Mouse (Mus musculus) cortical plate, adult 2 months (tissue): ENCODE measurements around the gene Rasa1. TPM values are rescaled to one million over a fixed set of nuclear protein-coding genes. Genes with fewer than 3 reads are reported as not detected.

Experiments
- H3K27ac ChIP-seq: fragments of 200-500 bp; 2 replicates; pipeline ENCODE4 v1.5.1; 2012; ENCODE audit warnings: low read length, control low read depth, inconsistent platforms; ENCODE audit not compliant: insufficient read depth
- H3K4me1 ChIP-seq: fragments of 200-500 bp; 2 replicates; pipeline ENCODE4 v1.6.1; 2011; ENCODE audit warnings: low read length; ENCODE audit not compliant: control insufficient read depth, insufficient read depth
- H3K4me3 ChIP-seq: fragments of 200-500 bp; 2 replicates; pipeline ENCODE4 v1.5.1; 2011; ENCODE audit warnings: mild to moderate bottlenecking, low read length, control low read depth; ENCODE audit not compliant: insufficient read depth
- CTCF ChIP-seq: fragments of 200-500 bp; IDR thresholded peaks from 2 replicates; pipeline ENCODE4 v1.5.1; 2011; ENCODE audit warnings: mild to moderate bottlenecking, control low read depth, low read length; ENCODE audit not compliant: insufficient read depth; ENCODE audit errors: extremely low read depth
- POLR2A ChIP-seq: fragments of 200-500 bp; IDR thresholded peaks from 2 replicates; pipeline ENCODE4 v1.6.1; 2011; ENCODE audit warnings: mild to moderate bottlenecking, low read length, control low read depth; ENCODE audit not compliant: insufficient read depth; ENCODE audit errors: extremely low read depth
- polyA plus RNA-seq: library from polyadenylated mRNA; depleted of rRNA; stranded (reverse); fragments of >200 nt; gene quantifications from 2 replicates; pipeline ENCODE4 v1.2.3, GENCODE M21; 2012; rRNA removed

Gene Rasa1
- polyA plus RNA-seq, 1 experiment, result 37.4 TPM

DNA sequence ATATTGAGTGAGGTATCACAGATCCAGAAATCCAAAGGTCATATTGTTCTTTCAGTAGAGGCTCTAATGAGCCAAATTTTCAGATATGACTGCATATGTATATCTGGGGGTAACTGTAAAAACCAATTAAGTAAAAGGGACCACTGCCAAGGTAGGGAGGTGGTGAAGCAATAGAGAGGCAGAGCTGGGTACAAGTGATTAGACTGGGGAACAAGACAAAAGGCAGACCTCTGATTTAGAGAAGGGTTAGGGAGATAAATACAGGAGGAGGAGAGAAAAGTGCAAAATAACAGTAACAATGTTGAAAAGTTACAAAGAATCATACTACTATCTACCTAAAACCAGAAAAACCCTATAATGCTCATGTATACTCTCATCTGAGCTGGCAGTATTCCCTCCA is 10.0 kb downstream of the Rasa1 start:
- no peak overlapping the region for H3K27ac ChIP-seq
- TF ChIP-seq CTCF, result no peak
- no peak for TF ChIP-seq POLR2A
- no peak overlapping the region for H3K4me3 ChIP-seq
- H3K4me1 ChIP-seq, result peaks cover 1% of the 10 kb centered on the region; the same call in 1 of the 2 replicates

DNA sequence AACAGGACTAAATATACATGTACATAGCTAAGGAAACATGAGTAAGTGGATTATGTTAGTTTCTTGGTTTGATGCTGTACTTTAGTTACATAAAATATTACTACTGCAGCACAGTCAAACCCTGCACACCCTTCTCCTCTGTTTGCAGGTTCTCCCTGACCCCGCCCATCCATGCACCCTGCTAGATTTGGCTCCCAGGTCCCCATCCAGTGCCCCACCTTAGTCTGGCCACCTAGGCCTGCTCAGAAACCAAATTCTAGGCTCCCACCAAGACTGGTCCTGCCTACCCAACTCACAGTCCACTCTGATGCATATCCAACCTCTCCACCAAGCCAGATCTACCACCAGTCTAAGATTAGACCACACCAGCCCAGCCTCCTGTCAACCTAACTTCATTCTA is 14.4 kb downstream of the Rasa1 start:
- TF ChIP-seq POLR2A (no peak), CTCF (no peak)
- H3K4me1 ChIP-seq, result no peaks in the 10 kb centered on the region; the same call in 1 of the 2 replicates
- no peak overlapping the region for H3K27ac ChIP-seq
- no peak overlapping the region for H3K4me3 ChIP-seq

DNA sequence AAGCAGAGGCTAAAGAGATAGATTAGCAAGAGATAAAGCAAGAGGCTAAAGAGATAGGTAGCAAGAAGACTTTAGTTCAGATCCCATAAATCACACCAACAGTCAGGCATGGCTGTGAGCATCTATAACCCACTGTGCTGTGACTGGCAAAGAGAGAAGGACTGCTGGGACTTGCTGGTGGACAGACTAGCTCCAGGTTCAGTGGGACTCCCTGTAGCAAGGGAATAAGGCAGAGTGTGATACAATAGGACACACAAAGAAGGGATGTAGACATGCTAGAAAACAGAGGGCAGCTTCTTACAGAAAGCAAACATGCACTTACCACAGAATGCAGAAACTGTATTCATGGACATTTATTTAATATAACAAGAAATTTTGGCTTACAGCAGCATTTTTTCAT is 15.1 kb downstream of the Rasa1 start:
- Histone ChIP-seq H3K4me3 (no peak overlapping the region), H3K4me1 (no peaks in the 10 kb centered on the region; the same call in 1 of the 2 replicates), H3K27ac (no peak overlapping the region)
- TF ChIP-seq POLR2A (no peak), CTCF (no peak)

DNA sequence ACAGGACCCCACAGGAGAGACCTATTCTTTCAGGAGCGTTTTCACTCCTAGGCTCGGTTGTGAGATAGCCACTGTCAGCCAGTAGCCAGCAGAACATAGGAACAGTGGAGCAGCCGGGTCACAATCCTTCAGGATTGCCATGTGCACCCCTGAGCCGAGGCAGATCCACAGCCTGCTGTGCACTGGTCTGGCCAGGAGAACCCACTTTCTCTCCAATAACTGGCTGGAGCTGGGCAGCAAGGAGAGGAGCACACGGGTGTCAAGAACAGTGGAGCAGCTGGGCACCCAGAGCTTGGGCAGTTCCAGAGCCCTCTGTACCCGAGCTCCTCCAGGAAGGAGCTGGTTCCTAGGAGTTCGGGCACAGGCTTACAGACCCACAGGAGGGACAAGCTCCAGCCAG is 50.2 kb downstream of the Rasa1 start:
- no peak for TF ChIP-seq CTCF
- TF ChIP-seq POLR2A, result no peak
- H3K4me1 ChIP-seq, result no peaks in the 10 kb centered on the region
- no peak overlapping the region for H3K27ac ChIP-seq
- H3K4me3 ChIP-seq, result no peak overlapping the region

DNA sequence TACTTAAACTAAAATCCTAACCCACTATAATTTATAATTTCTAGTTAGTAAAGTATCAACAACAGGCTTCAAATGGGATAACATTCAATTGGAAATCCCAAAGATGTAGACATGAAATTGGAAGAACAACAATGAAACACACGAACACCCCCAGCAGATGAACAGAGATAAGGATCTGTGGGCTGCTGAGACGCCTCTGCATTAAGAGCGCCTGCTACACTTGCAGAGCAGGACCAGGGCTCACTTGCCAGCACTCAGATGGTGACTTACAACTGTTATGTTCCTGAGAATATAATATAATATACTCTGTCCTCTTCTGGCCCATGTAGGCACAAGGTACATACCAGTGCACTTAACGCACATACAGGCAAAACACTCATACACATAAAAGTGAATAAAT is 70.3 kb downstream of the Rasa1 start:
- TF ChIP-seq CTCF, result no peak
- no peak for TF ChIP-seq POLR2A
- Histone ChIP-seq H3K4me1 (no peaks in the 10 kb centered on the region; the same call in 1 of the 2 replicates), H3K4me3 (no peak overlapping the region), H3K27ac (no peak overlapping the region)

DNA sequence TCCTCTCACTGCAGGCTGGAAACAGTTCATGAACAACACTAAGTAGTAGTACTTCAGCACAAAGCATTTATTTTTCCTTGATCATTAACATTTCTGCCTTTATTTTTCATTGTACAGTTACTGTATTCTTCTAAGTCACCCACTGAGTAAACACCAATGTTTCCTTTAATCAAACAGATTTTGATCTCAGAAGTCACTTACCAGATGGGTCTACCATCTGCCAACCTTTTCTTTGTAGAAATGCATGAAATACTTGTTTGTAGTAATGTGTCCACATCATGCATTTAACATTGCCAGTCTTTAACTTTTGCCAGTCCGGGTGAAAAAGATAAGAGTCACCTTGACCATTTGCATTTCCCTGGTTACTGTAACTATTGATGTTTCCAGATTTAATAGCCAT is 78.6 kb downstream of the Rasa1 start:
- Histone ChIP-seq H3K27ac (no peak overlapping the region), H3K4me3 (no peak overlapping the region), H3K4me1 (no peaks in the 10 kb centered on the region)
- no peak for TF ChIP-seq POLR2A
- TF ChIP-seq CTCF, result no peak

DNA sequence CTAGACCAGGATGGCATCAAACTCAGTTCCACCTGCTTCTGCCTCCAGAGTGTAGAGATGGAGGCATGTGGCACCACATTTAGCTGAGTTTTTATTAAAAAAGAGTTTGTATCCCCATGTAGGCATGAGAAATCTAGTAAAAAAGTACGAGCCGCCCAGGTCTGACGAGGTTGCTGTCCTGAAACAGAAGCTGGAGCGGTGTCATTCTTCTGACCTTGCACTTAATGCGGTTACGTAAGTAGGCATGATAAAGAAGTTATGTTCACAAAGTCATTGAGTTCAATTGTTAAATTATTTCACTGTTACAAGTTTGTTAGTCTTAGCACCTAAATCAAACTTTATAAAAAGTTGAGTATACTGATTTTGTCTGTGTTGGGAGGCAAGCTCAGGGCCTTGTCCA is 80.3 kb downstream of the Rasa1 start:
- TF ChIP-seq CTCF, result no peak
- TF ChIP-seq POLR2A, result no peak
- H3K4me1 ChIP-seq, result no peaks in the 10 kb centered on the region
- no peak overlapping the region for H3K27ac ChIP-seq
- no peak overlapping the region for H3K4me3 ChIP-seq

DNA sequence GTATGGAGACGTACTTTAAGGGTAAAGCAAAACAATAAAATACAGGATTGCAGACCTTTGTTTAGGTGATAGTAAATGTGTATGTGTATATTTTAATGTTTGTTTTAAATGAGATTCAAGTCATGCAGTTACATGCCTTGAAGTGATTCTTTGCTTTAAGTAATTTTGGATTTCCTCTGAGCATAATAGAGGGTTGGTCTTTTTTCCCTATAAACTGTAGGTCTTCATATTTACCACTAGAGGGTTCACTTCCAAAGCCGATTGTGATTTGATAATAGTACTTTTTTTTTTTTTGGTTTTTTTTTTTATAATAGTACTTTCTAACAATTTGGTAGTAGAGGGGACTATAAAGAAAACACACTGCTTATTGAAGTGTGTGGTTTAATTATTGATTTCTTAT is 81.4 kb downstream of the Rasa1 start:
- TF ChIP-seq POLR2A, result no peak
- Histone ChIP-seq H3K4me3 (no peak overlapping the region), H3K27ac (no peak overlapping the region), H3K4me1 (no peaks in the 10 kb centered on the region)

DNA sequence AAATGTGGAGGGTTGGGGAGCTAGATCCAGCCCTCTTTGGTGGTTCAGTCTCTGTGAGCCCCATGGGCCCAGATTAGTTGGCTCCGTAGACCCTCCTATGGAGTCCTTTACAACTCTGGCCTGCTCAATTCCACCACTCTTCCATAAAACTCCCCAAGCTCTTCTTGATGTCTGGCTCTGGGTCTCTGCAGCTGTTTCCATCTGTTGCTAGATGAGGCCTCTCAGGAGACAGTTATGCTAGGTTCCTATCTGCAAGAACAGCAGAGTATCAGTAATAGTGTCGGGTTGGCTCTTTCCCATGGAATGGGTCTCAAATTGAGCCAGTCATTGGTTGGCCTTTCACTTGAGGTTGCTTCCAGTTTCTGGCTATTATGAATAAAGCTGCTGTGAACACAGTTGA is 97.7 kb downstream of the Rasa1 start:
- Histone ChIP-seq H3K4me1 (0 out of 2 replicates have a peak, but pooled peaks cover 2% of the 10 kb centered on the region), H3K4me3 (no peak overlapping the region), H3K27ac (no peak overlapping the region)
- TF ChIP-seq CTCF (no peak), POLR2A (no peak)

DNA sequence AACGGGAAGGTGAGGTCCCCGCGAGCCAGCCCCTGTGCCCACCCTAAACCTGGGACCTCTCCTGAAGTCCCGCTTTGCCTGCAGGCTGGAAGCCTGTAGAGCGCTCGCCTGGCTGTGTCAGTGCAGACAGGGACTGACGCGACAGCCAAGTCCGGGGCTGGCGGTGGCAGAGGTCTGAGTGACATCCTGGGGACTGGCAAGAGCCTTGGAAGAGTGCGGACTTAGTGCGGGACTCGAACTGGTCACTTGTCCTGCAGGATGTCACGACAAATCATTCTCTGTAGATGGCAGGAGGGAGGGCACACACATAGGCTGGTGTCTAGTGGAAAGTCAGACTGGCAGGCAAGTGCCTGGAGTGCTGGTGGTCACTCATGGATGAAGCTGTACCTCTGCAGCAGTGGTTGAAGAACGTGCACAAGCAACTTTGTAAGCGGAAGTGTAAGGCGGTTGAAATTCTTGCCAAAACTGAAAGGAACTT is 99.2 kb downstream of the Rasa1 start:
- H3K4me1 ChIP-seq, result 0 out of 2 replicates have a peak, but pooled peaks cover 2% of the 10 kb centered on the region
- peak overlapping the region; percentile 88 for H3K27ac ChIP-seq
- TF ChIP-seq POLR2A (no peak), CTCF (no peak)
- H3K4me3 ChIP-seq, result peak overlapping the region; percentile 99

DNA sequence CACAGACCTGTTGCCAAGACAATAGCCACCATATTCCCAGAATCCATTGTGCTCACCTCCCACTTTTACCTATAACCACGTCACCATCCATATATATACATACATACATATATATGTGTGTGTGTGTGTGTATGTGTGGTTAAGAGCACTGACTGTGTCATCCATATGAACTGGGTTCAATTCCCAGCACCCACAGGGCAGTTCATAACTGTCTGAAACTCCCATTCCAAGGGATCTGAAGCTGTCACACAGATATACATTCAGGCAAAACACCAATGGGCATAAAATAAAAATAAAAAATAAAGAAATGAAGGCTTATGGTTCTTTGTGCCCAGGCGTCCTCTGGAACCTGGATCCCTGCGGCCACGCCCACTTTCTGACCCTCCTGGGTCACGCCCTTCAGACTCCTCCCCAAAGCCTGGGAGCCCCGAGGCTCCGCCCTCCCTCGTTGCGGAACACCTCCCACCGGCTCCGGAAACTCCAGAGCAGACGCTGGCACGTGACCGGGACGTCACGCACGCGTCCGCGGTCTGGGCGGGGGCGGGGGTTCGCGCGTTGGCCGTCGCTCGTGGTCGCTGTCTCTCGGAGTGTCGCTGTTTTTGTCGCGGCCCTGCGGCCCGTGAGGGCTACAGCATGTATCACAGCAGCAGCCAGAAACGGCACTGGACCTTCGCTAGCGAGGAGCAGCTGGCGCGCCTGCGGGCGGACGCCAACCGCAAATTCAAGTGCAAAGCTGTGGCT is 99.9 kb downstream of the Rasa1 start, which contains the start of gene Ccnh:
TSS of gene Ccnh (plus strand) at position 506 of the 741 bp plus-strand sequence.
- Histone ChIP-seq H3K4me3 (peak within 1 kb of the TSS; percentile 99), H3K27ac (peak within 1 kb of the TSS; percentile 88), H3K4me1 (0 out of 2 replicates have a peak, but pooled peaks cover 2% of the 10 kb centered on the region)
- TF ChIP-seq CTCF, result no peak
- peak; percentile 70 for TF ChIP-seq POLR2A

Other genes with a start within 250 kb of the Rasa1 start
- 54.8 and 55.7 TPM in 2 replicates for gene Ccnh, start 99.7 kb downstream of the Rasa1 start, polyA plus RNA-seq